Mouse (Mus musculus) liver, postnatal 0 days (tissue): ENCODE data around the gene Thada.

Experiments used
- CTCF ChIP-seq: sonication (generic); IDR thresholded peaks from 2 replicates; pipeline ENCODE4 v1.5.1; 2016; ENCODE audit warnings: antibody characterized with exemption, low read depth
- EP300 ChIP-seq: IDR thresholded peaks from 2 replicates; pipeline ENCODE4 v1.6.1; 2016; ENCODE audit warnings: antibody characterized with exemption, low read depth, mild to moderate bottlenecking

GRCm38 (mm10) chr17:84320576-84320975, 145.4 kb downstream of the Thada start:
- no peak for TF ChIP-seq CTCF
- no peak for TF ChIP-seq EP300
